Mouse (Mus musculus) embryo, embryonic 10.5 days (tissue): ENCODE data around the gene Zc3h14.
A peak's percentile ranks its signal among the peaks of the same experiment; 100 is the strongest.

ENCODE experiments used
- DNase-seq: peaks from one replicate; pipeline ENCODE4 v3.0.0-alpha.2; 2015; ENCODE audit warnings: low spot score

Zc3h14 gene

DNA sequence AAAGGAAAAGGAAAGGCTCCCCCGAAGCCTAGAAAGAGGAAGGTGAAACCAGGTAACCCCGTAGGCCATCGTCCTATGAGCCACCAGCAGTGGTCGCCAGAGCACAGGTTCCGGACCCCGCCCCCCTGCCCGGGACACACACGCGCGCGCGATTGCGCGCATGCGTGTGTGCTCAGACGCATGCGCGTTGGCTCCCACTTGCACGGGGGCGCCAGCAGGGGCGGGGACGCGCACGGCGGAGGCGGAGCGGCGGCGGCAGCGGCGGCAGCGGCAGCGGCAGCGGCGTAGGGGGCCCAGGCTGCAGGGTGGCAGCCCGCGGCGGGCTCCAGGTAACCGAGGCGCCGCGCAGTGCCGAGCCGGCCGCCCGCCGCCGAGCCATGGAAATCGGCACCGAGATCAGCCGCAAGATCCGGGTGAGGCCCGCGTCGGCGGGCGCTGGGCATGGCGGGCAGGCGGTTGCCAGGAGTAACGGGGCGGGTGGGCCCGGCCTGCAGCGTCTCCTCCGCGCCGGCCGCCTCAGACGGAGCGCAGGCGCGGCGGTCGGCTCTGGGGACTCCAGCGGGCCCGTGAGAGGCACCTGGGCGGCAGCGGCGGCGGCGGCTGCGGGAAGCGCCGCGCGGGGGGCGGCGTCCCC, at the start of gene Zc3h14:
Gene Zc3h14, plus strand, starts transcription at position 219 of the 634 bp plus-strand sequence.
- DNase-seq = peak; percentile 96

DNA sequence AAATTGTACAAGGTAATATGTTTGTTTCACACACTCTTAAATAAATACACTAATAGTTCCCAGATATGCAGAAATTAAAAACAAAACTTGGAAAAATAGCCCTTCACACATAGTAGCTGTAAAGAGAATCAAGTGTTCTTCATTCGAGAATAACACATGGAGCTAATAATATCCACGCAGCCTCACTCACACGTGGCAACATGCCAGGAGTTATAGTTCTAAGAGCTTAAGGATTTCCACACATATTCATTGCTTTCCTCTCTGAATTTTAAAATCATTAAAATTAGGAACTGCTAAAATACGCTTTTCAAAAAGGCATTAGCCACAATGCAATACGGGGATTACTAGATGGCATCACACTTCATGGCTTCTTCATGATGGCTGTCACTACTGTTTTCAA, 49.6 kb upstream of the Zc3h14 start:
- DNase-seq = no peak

DNA sequence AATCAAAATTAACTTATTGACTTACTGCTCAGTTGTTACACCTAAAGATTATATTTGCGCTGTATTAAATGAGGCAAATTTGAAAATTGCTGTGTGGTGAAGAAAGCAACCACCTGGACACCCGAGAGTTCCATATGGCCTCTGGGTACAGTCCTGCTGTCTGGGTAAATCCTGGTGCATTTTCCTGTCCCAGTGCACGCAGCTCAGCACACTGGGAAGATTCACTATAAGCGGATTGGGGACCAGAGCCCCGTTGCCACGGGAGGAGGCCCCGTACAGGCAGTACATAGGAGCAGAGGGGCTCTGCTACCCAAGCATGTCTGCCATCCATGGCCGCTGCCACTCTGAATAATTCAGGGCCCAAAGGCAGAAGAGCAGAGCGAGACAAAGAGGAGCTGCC, 45.2 kb upstream of the Zc3h14 start:
- no peak for DNase-seq

DNA sequence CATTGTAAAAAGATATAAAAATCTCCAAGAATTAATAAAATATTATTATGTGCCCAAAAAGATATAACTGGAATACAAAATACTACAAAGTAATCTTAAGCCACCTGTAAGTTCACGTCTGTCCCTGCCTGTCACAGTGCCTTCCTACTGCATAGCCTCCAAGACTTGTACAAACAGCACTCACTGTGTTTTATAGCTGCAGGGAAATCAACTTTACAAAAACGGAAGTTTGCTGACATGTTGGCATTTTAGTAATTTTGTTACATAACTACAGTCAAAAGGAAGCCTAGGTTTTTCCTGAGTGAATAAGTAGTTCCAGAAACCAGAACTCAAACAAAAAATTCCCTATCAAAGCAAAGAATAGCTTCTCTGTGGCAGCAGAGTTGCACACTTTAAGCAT, 43.2 kb upstream of the Zc3h14 start:
- no peak for DNase-seq

DNA sequence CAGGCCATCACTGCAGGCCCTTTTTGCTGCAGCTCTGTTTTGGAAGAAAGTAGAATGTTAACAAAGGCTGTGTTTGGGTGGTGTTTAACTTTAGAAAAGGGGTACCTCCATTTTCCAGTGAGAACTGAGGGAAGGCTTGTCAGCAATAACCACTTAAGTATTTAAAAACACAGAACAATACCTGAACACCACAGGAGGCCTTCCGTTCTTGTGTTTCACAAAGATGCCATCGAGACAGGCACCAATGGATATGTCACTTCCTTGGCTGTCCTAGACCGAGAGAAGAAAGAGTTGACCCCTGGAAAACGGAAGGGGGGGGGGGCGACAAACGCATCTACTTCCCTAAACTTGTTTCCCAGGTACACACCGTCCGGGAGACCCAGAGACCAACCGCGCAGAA, 42.8 kb upstream of the Zc3h14 start:
- no peak for DNase-seq

DNA sequence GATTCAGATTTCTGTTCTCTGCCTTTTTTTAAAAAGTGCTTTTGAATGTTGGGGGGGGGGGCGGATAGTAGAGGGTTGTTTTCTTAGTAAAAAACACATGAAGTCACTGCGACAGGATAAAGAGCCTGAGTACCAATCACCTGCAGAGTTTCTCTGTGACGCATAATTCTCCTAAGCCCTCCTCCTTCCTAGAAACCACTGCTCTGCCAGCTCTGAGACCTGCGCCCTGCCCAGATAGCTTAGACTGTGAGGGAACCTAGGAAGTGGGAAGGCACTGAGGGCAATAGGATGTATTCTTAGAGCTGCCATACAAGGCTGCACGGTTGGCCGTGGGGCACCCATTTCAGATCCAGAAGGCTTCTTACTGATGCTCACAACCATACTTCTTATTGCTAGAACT, 33.9 kb upstream of the Zc3h14 start:
- no peak for DNase-seq

DNA sequence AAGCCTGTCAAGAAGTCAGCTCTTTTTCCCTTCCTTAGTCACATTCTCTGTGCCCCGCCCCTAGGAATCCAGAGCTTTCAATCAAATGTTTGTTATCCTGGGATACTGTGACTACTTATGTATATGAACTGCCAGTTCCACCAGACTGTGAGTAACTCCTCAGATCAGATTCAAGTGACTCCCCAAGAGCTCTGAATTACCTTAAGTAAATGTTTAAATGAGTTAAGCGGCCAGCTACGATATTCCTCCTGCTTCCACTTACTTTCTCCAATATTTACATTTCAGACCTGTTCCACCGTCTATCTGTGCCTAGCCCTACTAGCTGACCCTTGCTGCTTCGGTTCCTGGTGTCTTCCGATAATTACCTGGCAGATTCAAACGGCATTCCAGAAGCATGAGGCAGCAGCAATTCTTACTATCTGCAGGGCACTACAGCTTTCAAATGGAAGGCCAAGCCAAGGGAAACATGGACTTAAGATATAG, 33.1 kb upstream of the Zc3h14 start:
- DNase-seq = peak; percentile 35

DNA sequence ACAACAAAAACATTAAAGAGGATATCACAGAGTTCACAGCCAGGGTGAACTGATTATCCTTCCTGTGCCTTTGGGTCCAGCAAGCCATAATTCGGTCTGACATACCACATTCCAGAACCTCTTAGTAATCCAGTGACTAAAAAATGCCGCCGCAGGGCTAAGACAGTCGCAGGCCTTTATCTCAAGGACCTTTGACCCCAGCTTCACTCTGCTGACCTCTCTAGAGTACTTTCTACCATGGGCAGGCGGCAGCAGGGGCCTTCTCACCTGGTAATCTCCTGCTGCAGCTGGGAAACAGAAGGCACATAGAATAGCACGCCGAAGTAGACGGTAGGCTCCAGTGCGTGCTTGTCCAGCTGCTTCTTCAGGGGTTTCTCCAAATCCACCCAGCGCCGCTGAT, 32.0 kb upstream of the Zc3h14 start:
- DNase-seq = peak; percentile 70

DNA sequence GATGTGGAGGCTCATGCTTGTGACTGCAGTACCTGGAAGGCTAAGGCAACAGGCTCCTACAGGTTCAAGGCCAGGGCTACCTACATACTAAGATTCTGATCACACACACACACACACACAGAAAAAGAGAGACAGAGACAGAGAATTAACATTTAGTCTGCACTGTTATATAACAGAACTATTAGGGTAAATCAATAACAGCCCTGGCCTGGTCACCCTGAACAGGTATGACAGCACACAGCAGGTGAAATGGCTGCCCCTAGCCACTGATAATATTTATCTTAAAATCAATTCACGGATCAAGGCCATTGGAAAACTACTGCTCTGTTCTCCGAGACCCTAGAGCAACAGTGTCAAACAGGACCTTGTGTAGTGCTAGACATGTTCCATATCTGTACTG, 30.6 kb upstream of the Zc3h14 start:
- no peak for DNase-seq

DNA sequence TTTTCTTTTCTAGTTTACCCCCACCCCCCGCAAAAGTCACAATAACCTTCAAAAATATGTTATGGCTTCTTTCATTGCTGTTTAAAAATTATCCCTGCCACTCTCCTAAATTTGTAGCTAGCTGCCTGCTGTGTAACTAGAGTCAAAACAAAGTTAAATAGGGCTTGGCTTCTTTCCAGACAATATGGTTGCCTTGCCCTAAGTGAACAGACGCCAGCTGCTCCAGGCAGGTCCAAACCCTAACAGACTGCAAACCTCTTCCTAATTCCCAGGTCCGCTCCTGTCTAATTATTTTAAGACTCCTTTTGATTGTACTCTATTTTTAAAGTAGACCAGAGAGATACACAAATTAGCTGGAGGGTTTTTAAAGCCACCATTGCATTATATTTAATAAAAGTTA, 26.1 kb upstream of the Zc3h14 start:
- DNase-seq = no peak

DNA sequence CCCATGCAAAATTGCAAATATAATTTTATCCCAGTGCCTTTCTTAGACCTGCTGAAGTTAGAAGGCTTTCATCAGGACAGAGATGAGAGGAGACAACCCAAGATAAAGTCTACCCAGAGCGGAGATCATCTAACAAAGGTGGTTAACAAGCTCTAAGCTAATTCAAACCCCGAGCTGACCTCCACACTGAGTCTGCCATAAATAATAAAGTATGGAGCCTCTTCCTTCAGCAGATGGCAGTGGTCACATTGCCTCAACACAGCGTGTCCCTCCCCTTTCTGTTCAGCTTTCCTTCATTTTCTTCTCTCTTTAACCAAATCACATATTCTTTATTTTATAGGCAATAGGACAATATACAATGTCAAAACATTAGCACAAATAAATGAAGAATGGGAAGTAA, 25.7 kb upstream of the Zc3h14 start:
- DNase-seq = no peak

DNA sequence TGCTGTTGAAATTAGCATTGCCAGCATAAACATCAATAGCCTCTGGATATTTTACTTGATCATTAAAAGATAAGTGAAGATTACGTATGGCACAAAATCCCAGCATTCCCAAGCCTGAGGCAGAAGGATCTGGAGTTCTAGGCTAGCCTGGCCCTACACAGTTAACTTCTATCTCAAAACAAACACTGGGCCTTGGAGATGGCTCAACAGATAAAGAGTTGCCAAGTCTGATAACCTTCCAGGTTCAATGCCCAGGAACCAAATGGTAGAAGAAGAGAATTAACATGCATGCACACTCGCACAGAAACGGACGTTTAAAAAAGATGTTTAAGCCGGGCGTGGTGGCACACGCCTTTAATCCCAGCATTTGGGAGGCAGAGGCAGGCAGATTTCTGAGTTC, 22.5 kb upstream of the Zc3h14 start:
- DNase-seq = no peak

DNA sequence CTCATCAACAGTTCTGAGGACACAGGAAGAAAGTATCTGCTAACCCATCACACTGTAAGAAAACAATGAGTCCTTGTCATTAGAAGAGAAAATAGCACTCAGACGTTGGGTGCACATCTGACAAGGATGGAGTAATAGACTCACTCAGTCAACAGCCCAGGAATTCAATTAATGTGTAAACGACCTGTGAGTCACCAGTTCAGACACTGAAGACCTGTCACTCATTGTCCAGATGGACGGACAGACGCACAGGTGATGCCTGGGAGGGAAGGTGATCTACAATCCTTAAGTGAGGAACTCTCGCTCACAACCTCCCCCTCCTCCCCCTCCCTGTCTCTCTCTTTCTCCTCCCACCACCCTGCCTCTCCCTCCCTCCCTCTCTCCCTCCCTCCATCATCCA, 21.8 kb upstream of the Zc3h14 start:
- no peak for DNase-seq

DNA sequence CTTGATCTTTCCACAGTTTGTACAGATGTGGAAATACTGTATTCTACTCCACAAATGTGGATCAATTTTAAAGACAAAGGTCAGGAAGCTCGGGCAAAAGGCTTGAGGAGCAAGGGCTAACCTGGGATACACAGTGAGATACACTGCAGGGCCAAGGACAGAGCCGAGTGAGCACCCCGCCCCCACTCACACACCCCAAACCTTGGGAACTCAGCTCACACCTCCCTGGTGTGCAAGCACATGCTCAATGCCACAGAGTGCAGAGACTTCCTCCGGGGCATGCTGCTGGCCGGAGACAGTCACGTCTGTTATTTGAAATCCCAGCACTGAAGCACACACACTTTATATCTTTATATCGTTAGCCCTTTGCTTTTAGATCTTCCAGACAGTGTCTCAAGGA, 20.7 kb upstream of the Zc3h14 start:
- no peak for DNase-seq

DNA sequence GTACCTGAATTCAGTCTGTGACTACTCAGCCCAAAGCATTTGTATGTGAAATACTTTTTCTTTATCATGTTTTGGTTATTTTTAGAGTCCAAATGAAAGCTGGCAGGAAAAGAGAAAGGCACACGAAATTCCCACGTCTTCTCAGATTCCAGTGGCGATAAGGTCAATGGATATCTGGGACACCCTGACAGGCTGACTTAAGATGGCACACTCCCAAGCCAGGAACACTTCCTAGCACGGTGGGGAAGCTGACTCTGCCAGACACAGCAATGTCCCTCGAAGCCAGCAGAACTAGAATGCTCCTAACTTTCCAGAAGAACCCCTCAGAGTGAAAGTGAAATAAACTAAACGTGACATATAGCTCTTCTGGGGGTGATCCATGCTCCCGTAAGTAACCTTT, 19.6 kb upstream of the Zc3h14 start:
- DNase-seq = no peak

DNA sequence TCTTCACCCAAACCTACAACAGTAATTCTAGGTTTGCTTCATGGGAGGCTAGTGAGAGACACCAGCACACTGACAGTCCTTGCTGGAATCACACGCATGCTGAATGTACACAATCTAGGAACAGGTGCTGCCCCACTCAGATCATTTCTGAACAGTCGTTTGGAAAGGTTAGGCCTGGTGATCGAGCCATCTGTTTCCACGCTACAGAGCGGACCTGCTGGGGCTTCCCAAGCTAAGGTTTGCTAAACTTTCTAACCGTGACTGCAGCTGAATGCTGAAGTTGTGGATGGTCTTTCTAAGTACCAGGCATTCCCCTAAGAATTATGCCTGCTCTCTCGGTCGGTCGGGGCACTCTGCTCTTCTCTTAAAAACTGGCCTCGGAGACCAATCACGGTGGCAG, 16.1 kb upstream of the Zc3h14 start:
- no peak for DNase-seq

DNA sequence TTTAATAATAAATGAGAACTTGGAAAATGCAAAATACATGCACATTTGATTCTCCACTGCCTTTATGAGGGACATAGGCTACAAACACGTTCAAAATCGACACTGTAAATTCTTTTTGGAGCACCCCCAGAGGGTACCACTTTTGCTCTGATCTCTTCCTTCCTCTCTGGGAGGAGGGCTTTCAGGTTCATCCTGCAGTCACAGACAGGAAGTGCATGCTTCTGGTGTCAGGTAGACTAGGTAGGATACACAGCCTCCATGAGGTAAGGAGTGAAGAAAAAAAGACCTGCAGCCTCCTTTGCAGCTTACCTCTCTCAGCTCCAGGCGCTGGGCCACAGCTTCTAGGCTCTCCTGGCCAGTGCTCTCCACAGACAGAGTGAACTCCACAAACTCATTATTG, 13.6 kb upstream of the Zc3h14 start:
- no peak for DNase-seq

DNA sequence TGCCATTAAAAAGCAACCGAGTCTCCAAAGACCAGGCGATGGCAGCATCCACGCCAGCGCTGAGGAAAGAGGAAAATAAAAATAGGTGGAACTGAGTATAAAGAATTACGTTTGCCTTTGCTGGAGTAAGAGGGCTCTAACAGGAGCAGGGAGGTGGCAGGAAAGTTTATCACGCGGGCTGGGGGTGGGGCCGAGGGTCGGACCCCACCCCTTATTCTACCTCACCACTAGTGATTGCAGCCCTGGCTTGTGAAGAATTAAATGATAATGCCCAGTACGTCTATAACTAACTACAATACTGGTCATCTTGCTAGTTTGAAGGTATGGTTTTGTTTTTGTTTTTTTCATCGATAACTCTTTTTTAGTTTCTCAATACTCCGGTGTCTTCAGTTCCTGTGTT, 13.0 kb upstream of the Zc3h14 start:
- no peak for DNase-seq

DNA sequence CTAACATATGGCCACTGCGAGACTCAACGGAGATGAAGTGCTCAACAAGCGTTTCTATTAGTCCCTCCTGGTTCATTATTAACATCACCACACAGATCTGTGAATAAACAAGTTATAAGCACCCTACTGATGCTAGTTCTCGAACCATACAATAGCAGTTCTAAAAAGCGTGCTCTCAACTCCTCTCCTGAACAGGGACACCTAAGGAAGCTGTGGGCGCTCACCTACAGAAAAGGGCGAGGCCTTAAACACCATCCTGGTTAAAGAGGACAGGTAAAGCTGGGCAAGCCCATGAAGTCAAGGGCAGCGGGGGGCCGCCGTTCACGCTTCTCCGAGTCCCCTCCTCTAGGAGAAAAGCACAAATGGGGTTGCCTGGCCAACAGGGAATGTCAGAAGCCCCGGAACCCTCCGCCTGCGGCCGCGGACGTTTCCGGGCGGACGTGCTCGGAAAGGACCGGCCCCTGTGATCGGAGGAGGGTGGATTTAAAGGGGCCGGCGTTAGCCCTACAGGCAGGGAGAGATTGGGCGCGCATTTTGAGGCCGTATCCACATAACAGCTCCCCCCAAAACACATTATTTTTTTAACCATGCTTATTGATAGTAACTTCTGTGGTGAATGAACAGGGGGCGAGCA, 12.4 kb upstream of the Zc3h14 start:
- peak; percentile 92 for DNase-seq

DNA sequence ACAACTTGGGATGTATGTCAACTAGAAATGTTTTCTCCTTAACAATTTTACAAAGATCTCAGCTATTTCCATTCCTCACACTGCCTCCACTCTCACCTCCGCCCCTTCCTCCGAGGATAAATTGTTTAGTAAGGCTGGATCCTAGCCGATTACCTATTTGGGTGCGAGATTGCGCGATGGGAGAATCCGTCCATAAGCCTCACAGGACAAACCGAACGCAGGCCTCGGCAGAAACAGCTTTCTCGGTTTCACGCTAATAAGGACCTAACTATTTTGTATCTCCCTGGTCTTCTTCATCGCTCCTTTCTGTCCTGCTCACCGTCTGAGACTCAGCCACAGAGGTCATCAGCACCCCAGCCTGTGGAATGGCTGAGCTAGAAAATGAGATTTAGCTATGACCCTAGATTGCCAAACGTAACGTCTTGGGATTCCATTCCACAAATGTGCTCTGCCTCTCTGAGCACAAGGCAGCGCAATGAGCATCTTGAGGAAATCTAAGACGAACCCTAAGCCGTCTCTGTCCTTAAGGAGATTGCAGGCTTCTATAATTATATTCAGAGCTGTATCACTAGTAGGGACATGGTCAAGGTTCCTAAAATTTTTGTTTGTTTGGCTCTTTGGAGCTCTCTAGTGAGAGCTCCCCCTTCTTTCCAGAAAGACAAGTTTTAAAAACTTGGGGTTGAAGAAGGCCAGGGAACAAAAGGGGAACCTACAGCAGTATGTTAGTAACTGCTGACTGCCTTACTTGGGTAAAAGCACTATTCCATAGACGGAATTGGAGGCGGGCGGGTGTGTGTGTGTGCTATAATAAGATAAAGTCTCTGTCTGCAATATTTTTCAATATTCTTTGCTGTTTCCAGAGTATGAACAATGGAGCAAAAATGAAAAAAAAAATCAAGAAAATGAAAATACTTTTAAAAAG, 11.6 kb upstream of the Zc3h14 start:
- peak; percentile 12 for DNase-seq

DNA sequence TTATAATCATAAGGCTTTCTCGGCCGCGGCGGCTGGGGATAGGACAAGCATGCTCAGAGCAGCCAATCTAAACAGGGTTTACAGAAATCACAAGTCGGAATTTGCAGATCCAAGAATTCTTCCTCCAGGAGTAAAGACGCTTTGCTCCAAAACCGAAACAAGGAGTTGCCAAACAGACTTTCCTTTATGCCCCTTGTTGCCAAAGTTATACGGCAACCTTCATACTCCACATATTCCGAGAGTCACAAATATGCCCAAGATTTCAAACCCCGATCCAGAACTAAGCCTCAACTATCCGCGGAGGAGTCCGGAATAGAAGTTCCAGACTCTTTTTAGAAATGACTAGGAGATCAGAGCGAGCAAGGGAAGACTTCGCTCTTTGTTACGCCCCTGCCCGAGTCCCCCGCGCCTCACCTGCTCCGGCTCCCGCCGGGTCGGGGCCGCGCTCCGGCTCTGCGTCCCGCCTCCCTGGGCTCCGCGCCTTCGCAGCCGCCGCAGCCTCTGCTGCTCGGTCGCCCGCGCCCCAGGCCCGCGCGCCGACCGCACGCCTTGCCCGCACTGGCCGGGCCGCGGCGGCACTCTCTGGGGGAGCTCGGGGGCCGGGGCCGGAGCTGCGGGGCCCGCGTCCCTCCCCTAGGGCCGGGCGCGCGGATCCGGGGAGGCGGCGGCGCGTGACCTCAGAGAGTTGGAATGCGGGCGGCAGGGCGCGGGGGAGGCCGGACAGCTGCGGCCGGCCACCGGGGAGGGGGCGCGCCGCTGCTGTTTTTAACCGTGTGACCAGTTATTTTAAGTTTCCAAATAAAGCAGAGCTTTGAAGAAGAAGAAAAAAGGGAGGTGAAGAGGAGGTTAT, 9.6 kb upstream of the Zc3h14 start, which contains the start of gene Ptpn21:
Gene Ptpn21, minus strand, starts transcription at position 455 of the 850 bp plus-strand sequence.
- peak; percentile 72 for DNase-seq

DNA sequence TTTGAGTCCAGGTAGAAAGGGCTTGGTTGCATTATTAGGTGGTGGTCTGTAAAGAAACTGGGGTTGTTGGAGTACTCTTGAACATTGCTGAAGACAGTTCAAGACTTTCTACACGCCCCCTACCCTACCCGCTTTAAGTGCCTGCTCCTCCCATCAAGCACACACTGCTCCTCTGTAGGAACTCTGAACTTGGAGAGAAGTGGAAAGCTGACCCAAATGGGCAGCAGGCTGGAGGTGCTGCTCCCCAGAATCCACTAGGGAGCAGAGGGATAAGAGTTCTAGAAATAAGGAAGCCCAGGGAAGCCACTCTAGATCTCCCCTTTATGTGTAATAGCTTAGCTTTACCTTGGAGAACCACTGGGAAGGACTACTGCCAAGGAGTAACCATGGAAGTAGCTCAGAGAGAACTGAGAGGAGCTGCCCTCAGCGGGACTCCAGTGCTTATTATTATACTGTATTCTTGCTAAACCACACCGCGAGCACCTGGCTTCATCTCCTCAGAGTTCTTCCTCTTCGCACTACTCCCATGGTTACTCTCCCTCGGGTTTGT, 8.9 kb upstream of the Zc3h14 start:
- DNase-seq = peak; percentile 70
